Mouse (Mus musculus): ENCODE results near the gene Mtfr1l. TPM values are rescaled to one million over a fixed set of nuclear protein-coding genes. Genes with fewer than 3 reads are reported as not detected.
A peak's percentile ranks its signal among the peaks of the same experiment; 100 is the strongest.

Mtfr1l gene
- polyA plus RNA-seq, 1 experiment from 2014 or later, result 130 TPM

DNA sequence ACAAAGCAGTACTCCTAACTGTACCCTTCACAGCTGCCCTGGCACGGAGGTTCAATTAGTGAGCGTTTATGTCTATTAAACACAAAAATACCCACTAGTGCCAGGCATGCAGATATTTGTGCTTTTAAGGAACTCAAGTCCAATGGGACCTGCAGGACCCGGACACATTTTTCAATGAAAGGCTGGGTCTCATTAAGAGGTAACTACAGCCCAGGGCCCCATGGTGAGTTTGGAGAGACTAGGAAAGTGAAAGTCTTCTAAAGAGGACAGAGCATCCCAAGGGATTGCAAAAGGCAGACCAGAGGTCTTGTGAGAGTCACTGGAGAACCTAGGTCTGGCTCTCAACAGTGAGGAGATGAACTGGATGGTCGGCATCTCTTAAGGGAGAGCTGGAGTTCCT is 1.8 kb downstream of the Mtfr1l start:
- peak overlapping the region; percentile 98; the same call in 1 of the 2 replicates for H3K4me3 ChIP-seq (ENCODE audit: low read length)
- ATAC-seq (ENCODE audit: low FRiP score, low TSS enrichment), result no peak
- H3K27me3 ChIP-seq (ENCODE audit: control insufficient read depth, insufficient read depth, low read length), result no peaks in the 10 kb centered on the region
- peak overlapping the region; percentile 94; the same call in 1 of the 2 replicates for H3K4me2 ChIP-seq (replicated peaks; ENCODE audit: low read depth, low read length)
- no peaks in the 10 kb centered on the region for H3K9me3 ChIP-seq (ENCODE audit: control insufficient read depth, low read length)
- H3K4me1 ChIP-seq (ENCODE audit: control insufficient read depth, insufficient read depth, low read length), result peaks cover 10% of the 10 kb centered on the region
- H3K27ac ChIP-seq (ENCODE audit: low read depth, low read length), result no peak overlapping the region
- H3K9ac ChIP-seq (ENCODE audit: low read depth, low read length), result peak overlapping the region; percentile 86; the same call in 1 of the 2 replicates
- WGBS, result 88% methylated on average over 4 of the region's 4 CpGs
- H3K36me3 ChIP-seq (ENCODE audit: control insufficient read depth, insufficient read depth, low read length), result peaks cover 27% of the 10 kb centered on the region

DNA sequence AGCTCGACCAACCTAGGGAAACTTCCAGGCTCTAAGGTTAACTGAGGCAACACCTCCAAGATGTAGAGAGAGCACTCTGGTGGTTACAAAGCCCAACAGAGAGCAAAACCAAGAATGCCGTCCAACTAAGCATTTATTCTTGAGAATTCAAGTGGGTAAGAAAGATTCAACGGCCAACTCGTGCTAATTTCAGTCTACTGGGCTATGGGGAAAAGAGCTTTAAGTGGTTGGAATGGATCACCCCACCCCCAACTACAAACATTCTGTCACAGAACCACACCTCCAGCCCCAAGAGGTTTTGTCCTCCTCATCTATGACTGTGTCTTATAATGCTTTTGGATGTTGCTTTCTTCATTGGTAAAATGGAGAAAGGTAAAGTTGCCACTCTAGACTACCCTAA is 2.3 kb downstream of the Mtfr1l start:
- Histone ChIP-seq H3K4me3 (ENCODE audit: low read length) (no peak overlapping the region), H3K36me3 (ENCODE audit: control insufficient read depth, insufficient read depth, low read length) (peaks cover 32% of the 10 kb centered on the region), H3K9me3 (ENCODE audit: control insufficient read depth, low read length) (no peaks in the 10 kb centered on the region), H3K4me1 (ENCODE audit: control insufficient read depth, insufficient read depth, low read length) (peaks cover 10% of the 10 kb centered on the region), H3K9ac (ENCODE audit: low read depth, low read length) (0 out of 2 replicates have a peak overlapping the region, but pooled peaks have one; percentile 0), H3K4me2 (replicated peaks; ENCODE audit: low read depth, low read length) (no peak overlapping the region), H3K27ac (ENCODE audit: low read depth, low read length) (no peak overlapping the region), H3K27me3 (ENCODE audit: control insufficient read depth, insufficient read depth, low read length) (no peaks in the 10 kb centered on the region)
- ATAC-seq (ENCODE audit: low FRiP score, low TSS enrichment), result no peak
- 81% methylated on average over 4 of the region's 4 CpGs for WGBS

DNA sequence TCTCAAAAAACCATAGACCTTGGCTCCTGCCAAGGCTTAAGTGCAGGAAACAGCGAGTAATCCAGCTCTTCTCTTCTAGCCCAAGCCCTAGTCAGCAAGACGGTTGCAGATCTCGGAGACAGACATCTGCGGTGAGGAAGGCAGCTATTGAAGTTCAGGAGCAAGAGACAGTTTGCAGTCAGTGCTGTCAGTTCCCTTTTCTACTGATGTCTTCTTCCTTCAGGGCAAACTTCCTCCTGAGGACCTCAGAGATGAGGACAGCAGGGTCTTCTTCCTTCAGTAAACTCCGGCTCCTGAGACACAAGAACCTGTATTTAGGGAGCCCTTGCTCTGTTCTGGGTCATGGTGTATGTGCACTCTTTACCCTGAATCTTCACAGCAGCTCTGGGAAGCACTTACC is 9.0 kb downstream of the Mtfr1l start:
- H3K4me1 ChIP-seq (ENCODE audit: control insufficient read depth, insufficient read depth, low read length), result no peaks in the 10 kb centered on the region
- no peak overlapping the region for H3K27ac ChIP-seq (ENCODE audit: low read depth, low read length)
- H3K4me2 ChIP-seq (replicated peaks; ENCODE audit: low read depth, low read length), result no peak overlapping the region
- H3K9me3 ChIP-seq (ENCODE audit: control insufficient read depth, low read length), result no peaks in the 10 kb centered on the region
- no peak overlapping the region for H3K4me3 ChIP-seq (ENCODE audit: low read length)
- no peak overlapping the region for H3K9ac ChIP-seq (ENCODE audit: low read depth, low read length)
- 86% methylated on average over 5 of the region's 5 CpGs for WGBS
- H3K27me3 ChIP-seq (ENCODE audit: control insufficient read depth, insufficient read depth, low read length), result no peaks in the 10 kb centered on the region
- peaks cover 84% of the 10 kb centered on the region for H3K36me3 ChIP-seq (ENCODE audit: control insufficient read depth, insufficient read depth, low read length)
- ATAC-seq (ENCODE audit: low FRiP score, low TSS enrichment), result no peak

DNA sequence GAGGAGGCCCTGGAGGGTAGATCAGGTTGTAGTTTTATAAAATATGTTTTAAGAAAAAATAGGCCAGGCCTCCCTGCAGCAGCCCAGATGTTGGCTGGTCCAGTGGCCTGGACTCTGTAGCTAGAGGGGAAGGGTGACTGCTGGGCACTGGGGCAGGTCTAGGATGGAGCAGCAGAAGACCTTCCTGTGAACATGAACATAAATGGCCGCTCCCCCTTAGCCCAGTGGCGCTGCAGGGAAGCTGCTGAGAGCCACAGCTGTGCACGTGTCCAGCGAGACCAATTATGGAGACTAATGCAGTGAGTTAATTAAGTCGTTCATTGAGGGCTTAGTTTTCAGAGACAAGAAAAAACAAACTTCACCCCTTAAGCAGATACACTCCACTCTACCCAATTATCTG is 9.4 kb downstream of the Mtfr1l start:
- no peak for ATAC-seq (ENCODE audit: low FRiP score, low TSS enrichment)
- Histone ChIP-seq H3K4me3 (ENCODE audit: low read length) (no peak overlapping the region), H3K27ac (ENCODE audit: low read depth, low read length) (no peak overlapping the region), H3K9ac (ENCODE audit: low read depth, low read length) (no peak overlapping the region), H3K4me1 (ENCODE audit: control insufficient read depth, insufficient read depth, low read length) (no peaks in the 10 kb centered on the region), H3K9me3 (ENCODE audit: control insufficient read depth, low read length) (no peaks in the 10 kb centered on the region), H3K36me3 (ENCODE audit: control insufficient read depth, insufficient read depth, low read length) (peaks cover 80% of the 10 kb centered on the region), H3K27me3 (ENCODE audit: control insufficient read depth, insufficient read depth, low read length) (no peaks in the 10 kb centered on the region), H3K4me2 (replicated peaks; ENCODE audit: low read depth, low read length) (no peak overlapping the region)
- WGBS, result 86% methylated on average over 5 of the region's 5 CpGs

DNA sequence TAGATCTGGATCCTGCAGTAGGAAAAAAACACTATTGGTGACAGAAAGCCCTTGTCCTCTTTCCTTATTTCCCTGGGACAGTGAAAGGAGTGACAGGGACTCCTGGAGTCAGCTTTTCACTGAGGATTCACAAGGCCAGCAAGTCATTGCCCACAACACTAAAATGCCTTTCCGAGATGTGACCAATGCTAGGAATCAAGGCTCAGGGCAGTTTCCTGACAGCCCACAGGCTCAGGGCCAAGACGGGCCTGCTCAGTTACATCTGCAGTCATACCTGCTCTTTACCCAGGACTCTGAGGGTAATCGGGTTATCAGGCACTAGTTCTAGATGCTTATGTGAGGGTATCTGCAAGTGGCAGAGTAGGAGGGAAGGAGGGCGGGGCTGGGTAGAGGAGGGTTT is 11.7 kb downstream of the Mtfr1l start:
- Histone ChIP-seq H3K4me3 (ENCODE audit: low read length) (no peak overlapping the region), H3K36me3 (ENCODE audit: control insufficient read depth, insufficient read depth, low read length) (peaks cover 64% of the 10 kb centered on the region), H3K9ac (ENCODE audit: low read depth, low read length) (no peak overlapping the region), H3K27me3 (ENCODE audit: control insufficient read depth, insufficient read depth, low read length) (no peaks in the 10 kb centered on the region), H3K27ac (ENCODE audit: low read depth, low read length) (no peak overlapping the region), H3K4me1 (ENCODE audit: control insufficient read depth, insufficient read depth, low read length) (no peaks in the 10 kb centered on the region), H3K4me2 (replicated peaks; ENCODE audit: low read depth, low read length) (no peak overlapping the region), H3K9me3 (ENCODE audit: control insufficient read depth, low read length) (no peaks in the 10 kb centered on the region)
- 90% methylated on average over 4 of the region's 4 CpGs for WGBS
- ATAC-seq (ENCODE audit: low FRiP score, low TSS enrichment), result no peak

DNA sequence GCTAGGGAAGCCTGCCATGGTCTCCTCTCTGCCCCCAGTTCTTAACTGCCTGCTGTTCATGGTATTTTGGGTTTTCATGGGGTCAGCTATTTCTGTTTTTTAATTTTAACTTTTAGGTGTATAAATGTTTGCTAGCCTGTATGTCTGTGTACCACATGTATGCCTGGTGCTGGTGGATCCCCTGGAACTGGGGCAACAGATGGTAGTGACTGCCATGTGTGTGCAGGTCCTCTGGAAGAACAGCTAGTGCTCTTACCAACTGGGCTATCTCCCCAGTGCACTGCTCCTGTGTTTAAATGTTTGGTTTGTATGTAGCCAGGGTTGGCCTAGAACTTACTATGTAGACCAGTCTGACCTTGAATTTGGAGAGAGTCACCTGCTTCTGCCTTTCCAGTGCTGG is 15.9 kb downstream of the Mtfr1l start:
- no peak overlapping the region for H3K9ac ChIP-seq (ENCODE audit: low read depth, low read length)
- H3K9me3 ChIP-seq (ENCODE audit: control insufficient read depth, low read length), result no peaks in the 10 kb centered on the region
- no peak for ATAC-seq (ENCODE audit: low FRiP score, low TSS enrichment)
- H3K36me3 ChIP-seq (ENCODE audit: control insufficient read depth, insufficient read depth, low read length), result peaks cover 27% of the 10 kb centered on the region
- no peak overlapping the region for H3K27ac ChIP-seq (ENCODE audit: low read depth, low read length)
- no peak overlapping the region for H3K4me3 ChIP-seq (ENCODE audit: low read length)
- H3K4me2 ChIP-seq (replicated peaks; ENCODE audit: low read depth, low read length), result no peak overlapping the region
- H3K4me1 ChIP-seq (ENCODE audit: control insufficient read depth, insufficient read depth, low read length), result 0 out of 2 replicates have a peak, but pooled peaks cover 4% of the 10 kb centered on the region
- H3K27me3 ChIP-seq (ENCODE audit: control insufficient read depth, insufficient read depth, low read length), result no peaks in the 10 kb centered on the region

DNA sequence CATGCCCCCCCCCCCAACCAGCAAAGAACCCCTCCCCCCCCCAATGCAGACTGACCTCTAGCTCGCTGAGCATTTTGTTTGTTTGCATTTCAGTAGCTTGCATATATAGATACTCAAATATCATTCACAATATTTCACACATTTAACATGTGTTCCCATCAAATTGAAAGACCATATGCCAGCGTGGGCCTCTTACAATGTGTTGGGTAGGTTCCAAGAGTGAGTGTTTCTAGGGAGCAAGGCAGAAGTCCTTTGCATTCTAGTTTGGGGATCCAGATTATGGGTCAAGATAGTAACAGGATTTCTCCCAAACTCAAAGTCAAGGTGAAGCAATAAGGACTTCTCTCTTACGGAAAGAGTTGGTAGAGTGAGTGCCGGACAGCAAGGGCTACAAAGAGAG is 16.6 kb downstream of the Mtfr1l start:
- Histone ChIP-seq H3K27ac (ENCODE audit: low read depth, low read length) (no peak overlapping the region), H3K9ac (ENCODE audit: low read depth, low read length) (no peak overlapping the region), H3K9me3 (ENCODE audit: control insufficient read depth, low read length) (no peaks in the 10 kb centered on the region), H3K4me1 (ENCODE audit: control insufficient read depth, insufficient read depth, low read length) (0 out of 2 replicates have a peak, but pooled peaks cover 4% of the 10 kb centered on the region), H3K36me3 (ENCODE audit: control insufficient read depth, insufficient read depth, low read length) (peaks cover 19% of the 10 kb centered on the region), H3K4me3 (ENCODE audit: low read length) (no peak overlapping the region), H3K27me3 (ENCODE audit: control insufficient read depth, insufficient read depth, low read length) (no peaks in the 10 kb centered on the region), H3K4me2 (replicated peaks; ENCODE audit: low read depth, low read length) (no peak overlapping the region)
- ATAC-seq (ENCODE audit: low FRiP score, low TSS enrichment), result no peak
- 98% methylated on average over 4 of the region's 4 CpGs for WGBS

DNA sequence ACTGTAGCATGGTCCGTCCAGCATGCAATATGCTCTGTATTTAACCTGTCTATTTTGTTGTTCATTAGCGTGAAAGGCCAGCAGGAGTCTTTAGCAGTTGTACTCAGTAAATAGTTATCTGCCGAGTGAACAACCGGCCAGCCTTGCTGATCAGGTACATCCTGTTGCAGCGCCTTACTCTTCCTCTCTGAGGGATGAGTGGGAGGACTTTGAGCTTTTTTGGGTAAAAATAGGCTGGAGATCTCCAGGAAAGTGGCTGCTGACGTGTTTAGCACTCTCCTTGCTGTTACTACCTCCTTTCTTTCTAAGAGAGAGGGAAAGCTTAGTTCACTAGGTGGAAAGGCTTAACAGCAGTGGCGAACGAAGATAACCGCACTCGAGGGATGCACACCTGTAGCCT is 17.5 kb downstream of the Mtfr1l start:
- Histone ChIP-seq H3K4me2 (replicated peaks; ENCODE audit: low read depth, low read length) (no peak overlapping the region), H3K27me3 (ENCODE audit: control insufficient read depth, insufficient read depth, low read length) (no peaks in the 10 kb centered on the region), H3K36me3 (ENCODE audit: control insufficient read depth, insufficient read depth, low read length) (peaks cover 14% of the 10 kb centered on the region), H3K4me1 (ENCODE audit: control insufficient read depth, insufficient read depth, low read length) (peaks cover 5% of the 10 kb centered on the region), H3K27ac (ENCODE audit: low read depth, low read length) (no peak overlapping the region), H3K9ac (ENCODE audit: low read depth, low read length) (no peak overlapping the region), H3K9me3 (ENCODE audit: control insufficient read depth, low read length) (no peaks in the 10 kb centered on the region), H3K4me3 (ENCODE audit: low read length) (no peak overlapping the region)
- no peak for ATAC-seq (ENCODE audit: low FRiP score, low TSS enrichment)
- 86% methylated on average over 10 of the region's 10 CpGs for WGBS

DNA sequence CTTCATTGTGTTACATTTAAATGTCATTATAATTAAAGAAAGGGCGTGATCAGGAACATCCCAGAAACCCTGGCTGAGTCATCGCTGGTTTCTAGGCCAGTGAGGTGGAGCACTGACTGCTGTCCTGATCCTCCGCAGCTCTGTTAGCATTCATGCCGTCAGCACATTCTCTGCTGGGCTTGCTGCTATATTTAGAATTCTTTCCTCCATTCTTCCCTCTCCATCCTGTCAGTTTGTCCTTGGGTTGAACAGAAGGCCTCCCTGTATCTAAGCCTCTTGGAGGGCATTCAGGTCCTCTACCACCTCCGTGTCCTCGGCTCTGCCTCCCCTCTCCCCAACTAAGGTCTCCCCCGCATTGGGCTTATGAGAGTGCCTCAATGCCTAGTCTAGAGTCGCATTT is 18.2 kb downstream of the Mtfr1l start:
- 76% methylated on average over 8 of the region's 8 CpGs for WGBS

More for the DNA sequence above, 18.2 kb downstream of the Mtfr1l start:
- H3K4me2 ChIP-seq (replicated peaks; ENCODE audit: low read depth, low read length), result no peak overlapping the region
- H3K4me1 ChIP-seq (ENCODE audit: control insufficient read depth, insufficient read depth, low read length), result peaks cover 10% of the 10 kb centered on the region
- H3K9ac ChIP-seq (ENCODE audit: low read depth, low read length), result no peak overlapping the region
- no peaks in the 10 kb centered on the region for H3K27me3 ChIP-seq (ENCODE audit: control insufficient read depth, insufficient read depth, low read length)
- H3K27ac ChIP-seq (ENCODE audit: low read depth, low read length), result no peak overlapping the region
- peaks cover 12% of the 10 kb centered on the region for H3K36me3 ChIP-seq (ENCODE audit: control insufficient read depth, insufficient read depth, low read length)
- no peak overlapping the region for H3K4me3 ChIP-seq (ENCODE audit: low read length)
- H3K9me3 ChIP-seq (ENCODE audit: control insufficient read depth, low read length), result no peaks in the 10 kb centered on the region
- no peak for ATAC-seq (ENCODE audit: low FRiP score, low TSS enrichment)

Data from kidney, embryonic 14.5 days (tissue).